In the genomic region with DNA sequence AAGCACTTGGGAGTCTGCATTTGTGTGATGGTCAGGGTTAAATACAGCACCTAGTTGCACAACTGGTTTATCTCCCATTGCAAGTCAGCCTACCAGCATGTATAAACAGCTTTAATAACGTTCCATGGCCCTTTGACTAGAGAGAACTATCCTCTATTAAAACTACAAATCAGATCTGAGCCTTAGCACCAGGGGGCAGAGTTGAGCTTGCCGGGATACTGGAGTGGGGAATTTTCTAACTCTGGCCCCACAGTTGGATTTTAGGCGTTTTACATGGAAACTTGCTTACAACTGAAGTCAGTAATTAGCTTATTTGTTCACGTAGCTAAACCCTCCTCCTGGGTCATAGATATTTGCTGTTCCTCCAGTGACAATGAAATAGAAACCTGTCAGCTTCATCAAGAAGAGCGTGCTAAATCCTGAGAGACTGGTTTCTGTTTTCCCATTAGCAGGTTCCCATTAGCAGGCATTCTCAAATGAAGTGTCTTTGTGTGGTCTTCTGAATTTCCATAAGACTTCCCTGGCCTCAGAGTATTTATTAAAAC, we compare ENCODE assay signal across 7 mouse cellular contexts. TPM values are rescaled to one million over a fixed set of nuclear protein-coding genes. Genes with fewer than 3 reads are reported as not detected.
DNase-seq lines count a peak whose midpoint lies in the region; ATAC-seq and TF ChIP-seq lines count a peak whose summit lies in the region.

No protein-coding gene starts in this region.

- no peaks in the 10 kb centered on the region for H3K9me3 ChIP-seq in heart, embryonic 15.5 days (replicated peaks)
- no peaks in the 10 kb centered on the region for H3K9me3 ChIP-seq in liver, embryonic 14.5 days (ENCODE audit: control insufficient read depth, low read length)

- peak; percentile 47 for TF ChIP-seq CTCF in liver, embryonic 14.5 days (IDR thresholded peaks at IDR 0.05; ENCODE audit: low read depth)

- DNase-seq in left cerebral cortex, adult 18-20 months (ENCODE audit: low spot score in 2 of 2), result peak; percentile 42 to 70
- no peak for DNase-seq in left cerebral cortex, adult 11 months (ENCODE audit: low spot score)
- peak; percentile 68 for DNase-seq in Muller cell, postnatal 12 days (ENCODE audit: inconsistent ontology term)
- DNase-seq in cerebellum, postnatal 10 days, result peak; percentile 79 to 83
- no peak for DNase-seq in liver, embryonic 14.5 days (ENCODE audit: low read depth in 3 of 3, low spot score in 3 of 3)
- DNase-seq in yolk sac, embryonic 10.5 days (ENCODE audit: low spot score), result no peak

- TF ChIP-seq EP300 in liver, embryonic 14.5 days (IDR thresholded peaks at IDR 0.05; ENCODE audit: low read depth), result no peak

- no peak overlapping the region for H3K4me3 ChIP-seq in heart, embryonic 15.5 days
- no peak overlapping the region for H3K4me3 ChIP-seq in liver, embryonic 14.5 days (ENCODE audit: insufficient read depth in 1 of 2, low read depth in 2 of 2, low read length in 2 of 2)

- H3K4me2 ChIP-seq in heart, embryonic 15.5 days, result no peak overlapping the region
- H3K4me2 ChIP-seq in liver, embryonic 14.5 days (ENCODE audit: low read depth), result no peak overlapping the region

- H3K27me3 ChIP-seq in heart, embryonic 15.5 days, result no peaks in the 10 kb centered on the region
- H3K27me3 ChIP-seq in liver, embryonic 14.5 days (ENCODE audit: control insufficient read depth, insufficient read depth, low read length), result no peaks in the 10 kb centered on the region

- H3K4me1 ChIP-seq in heart, embryonic 15.5 days (replicated peaks), result peaks cover 52% of the 10 kb centered on the region
- peaks cover 0 to 13% of the 10 kb centered on the region in 2 experiments; a peak in 2 of 4 replicates for H3K4me1 ChIP-seq in liver, embryonic 14.5 days (replicated peaks; ENCODE audit: control insufficient read depth in 2 of 2, insufficient read depth in 2 of 2, low read length in 1 of 2)

- WGBS in heart, embryonic 15.5 days, result 54% methylated on average over 5 of the region's 5 CpGs
- WGBS in liver, embryonic 14.5 days (ENCODE audit: insufficient replicate concordance), result 57% methylated on average over 5 of the region's 5 CpGs

- peaks cover 19% of the 10 kb centered on the region; the same call in 1 of the 2 replicates for H3K36me3 ChIP-seq in heart, embryonic 15.5 days
- no peaks in the 10 kb centered on the region for H3K36me3 ChIP-seq in liver, embryonic 14.5 days (replicated peaks; ENCODE audit: control insufficient read depth, insufficient read depth, low read depth)

- peak overlapping the region; percentile 72 for H3K27ac ChIP-seq in heart, embryonic 15.5 days
- H3K27ac ChIP-seq in liver, embryonic 14.5 days, result no peak overlapping the region

- no peak overlapping the region for H3K9ac ChIP-seq in heart, embryonic 15.5 days
- H3K9ac ChIP-seq in liver, embryonic 14.5 days (replicated peaks), result no peak overlapping the region

- ATAC-seq in heart, embryonic 15.5 days (replicated peaks; ENCODE audit: insufficient number of reproducible peaks, insufficient read depth, low FRiP score, low read depth), result no peak
- ATAC-seq in liver, embryonic 14.5 days (ENCODE audit: insufficient read depth), result no peak

RNA-seq across cellular contexts. Expression of gene Smim20, which starts 8.0 kb away (rescaled TPM):
- total RNA-seq in left cerebral cortex, adult 18-20 months (2021), result 10 to 100 TPM; 29.2 to 34.2 TPM
- polyA plus RNA-seq in heart, embryonic 15.5 days (2015; fragmentation: Nextera tagmentation; extraction: Ambion mirVana), result 160 and 171 TPM in 2 replicates
- 15.4 and 17.3 TPM in 2 replicates for polyA plus RNA-seq in liver, embryonic 14.5 days (2012; rRNA removed)
- 35.2 and 38.5 TPM in 2 replicates for polyA plus RNA-seq in liver, embryonic 14.5 days (2014; fragmentation: Nextera tagmentation; extraction: Ambion mirVana)

Comparison
In these comparisons a context has a peak if more than half of its experiments do, and no peak if none do; other contexts are left out.
1. DNase-seq: peak in left cerebral cortex, adult 18-20 months (2 of 2), Muller cell, postnatal 12 days (single experiment) and cerebellum, postnatal 10 days (2 of 2); none in left cerebral cortex, adult 11 months (single experiment), liver, embryonic 14.5 days (0 of 3) and yolk sac, embryonic 10.5 days (single experiment).